Mouse (Mus musculus): ENCODE data around the gene Tox3.

The Tox3 gene

DNA sequence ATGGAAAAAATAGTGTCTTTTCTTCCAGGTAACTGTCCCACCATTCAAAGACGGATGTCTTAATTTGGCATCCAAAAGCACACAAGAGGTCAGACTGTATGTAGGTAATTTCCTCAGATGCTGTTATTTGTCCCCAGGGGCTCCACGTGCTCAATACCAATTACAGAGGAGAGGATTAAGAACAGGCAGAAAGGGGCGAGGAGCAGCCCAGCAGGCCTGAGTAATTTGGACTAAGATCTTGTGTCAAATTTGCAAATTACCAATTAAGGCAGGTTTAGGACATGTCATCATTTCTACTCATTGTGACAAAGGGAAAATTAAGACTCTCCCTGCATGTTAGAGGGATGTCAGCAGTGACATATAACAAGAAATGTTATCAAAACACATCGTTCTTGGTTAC, 106.7 kb downstream of the Tox3 start:
- no peak for DNase-seq (ENCODE audit: low spot score)

DNA sequence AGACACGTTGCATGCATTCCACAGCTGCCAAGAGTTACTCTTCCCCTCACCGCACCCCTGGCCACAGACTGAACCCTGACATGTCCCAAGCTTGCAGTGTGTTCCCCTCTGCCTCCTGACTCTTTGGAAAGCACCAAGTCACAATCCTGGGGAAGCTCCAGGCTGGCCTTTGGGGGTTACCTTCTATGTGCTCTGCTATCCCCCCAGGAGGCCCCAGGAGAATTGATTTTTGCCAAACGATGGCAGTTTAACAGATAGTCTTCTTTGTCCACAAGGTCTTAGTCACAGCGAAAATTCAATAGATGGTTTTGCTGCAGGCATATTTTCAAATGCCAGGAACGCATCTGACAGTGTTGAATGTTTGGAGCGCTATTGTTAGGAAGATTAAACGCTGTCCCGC, 115.6 kb downstream of the Tox3 start:
- DNase-seq (ENCODE audit: low spot score): no peak

DNA sequence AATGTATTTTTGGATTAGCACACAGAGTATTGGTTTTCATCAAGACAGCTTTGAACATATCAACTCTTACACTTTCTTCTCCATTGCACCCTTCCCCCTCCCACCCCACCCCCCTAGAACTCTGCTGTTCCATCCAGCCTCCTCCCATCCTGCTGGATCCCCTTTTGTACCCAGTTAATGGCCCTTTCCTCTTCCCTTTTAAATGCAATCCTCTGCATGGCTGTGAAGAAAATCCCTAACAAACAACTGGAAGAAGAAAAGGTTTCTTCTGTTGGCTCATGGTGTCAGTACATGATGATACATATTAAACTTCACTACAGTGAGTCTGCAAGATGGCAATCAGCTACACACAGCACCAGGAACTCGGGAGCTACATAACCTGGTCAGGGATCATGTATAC, 124.0 kb downstream of the Tox3 start:
- DNase-seq (ENCODE audit: low spot score): no peak

DNA sequence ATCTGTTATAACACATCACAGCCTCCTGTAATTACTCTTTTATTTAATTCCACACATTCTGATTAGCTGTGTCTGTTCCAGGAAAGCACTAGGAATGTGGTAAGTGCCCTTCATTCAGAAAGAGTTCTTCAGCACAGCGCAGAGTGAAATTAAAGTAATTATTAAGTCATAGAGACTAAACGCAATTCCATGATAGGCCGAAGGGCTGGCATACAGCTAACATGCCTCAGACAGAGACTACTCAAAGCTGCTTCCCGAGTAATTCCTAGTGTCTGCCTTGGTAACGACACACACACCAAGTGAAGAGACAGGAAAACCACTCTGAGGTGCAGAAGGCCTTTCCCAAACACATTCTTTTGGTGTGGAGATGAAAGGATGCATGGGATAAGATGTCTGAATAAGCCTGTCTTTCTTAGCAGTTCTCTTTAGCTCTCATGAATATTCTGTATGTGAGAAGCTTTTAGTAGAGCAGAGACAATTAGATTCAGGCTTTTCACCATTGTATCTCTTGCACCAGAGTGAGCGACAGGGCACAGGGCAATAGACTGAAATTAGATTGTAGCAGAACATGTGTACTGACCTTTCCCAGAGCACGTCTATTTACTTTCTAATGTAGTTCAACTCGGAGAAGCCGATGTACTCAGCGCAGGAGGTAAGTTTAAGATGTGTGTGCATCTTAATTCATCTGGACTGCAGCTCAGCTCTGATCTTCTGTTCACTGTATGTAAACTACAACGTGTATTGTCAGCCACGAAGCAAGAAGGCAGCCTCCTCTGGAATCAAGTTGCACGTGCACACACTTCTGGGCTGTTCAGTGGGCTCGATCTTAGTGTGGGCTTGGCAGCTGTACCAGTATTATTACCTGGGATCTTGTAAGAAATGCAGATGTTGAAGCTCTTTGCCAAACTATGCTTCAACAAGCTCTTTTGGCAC, 138.8 kb downstream of the Tox3 start:
- no peak for DNase-seq (ENCODE audit: low spot score)
